Mouse (Mus musculus) liver, adult 2 months (tissue): ENCODE measurements around the gene Npb.

Experiments used
- CTCF ChIP-seq: fragments of 200-500 bp; IDR thresholded peaks from 2 replicates; pipeline ENCODE4 v1.5.1; 2011; ENCODE audit warnings: low read depth, low read length, control low read depth
- POLR2A ChIP-seq: fragments of 200-500 bp; IDR thresholded peaks from 2 replicates; pipeline ENCODE4 v1.6.1; 2011; ENCODE audit warnings: low read length, control low read depth; ENCODE audit not compliant: insufficient read depth; ENCODE audit errors: extremely low read depth

GRCm38 (mm10) chr11:120568324-120568723, 40.0 kb upstream of the Npb start:
- TF ChIP-seq CTCF (no peak), POLR2A (no peak)
